Mouse (Mus musculus) cortical plate, adult 2 months (tissue): ENCODE data around the gene Ifi35. TPM values are rescaled to one million over a fixed set of nuclear protein-coding genes. Genes with fewer than 3 reads are reported as not detected.
"Not testable (repeated sequence)": the region's sequence is repeated elsewhere in the genome, so short reads cannot be mapped to it uniquely, and the experiment has no call there.

Experiments
- H3K27ac ChIP-seq: fragments of 200-500 bp; 2 replicates; pipeline ENCODE4 v1.5.1; 2012; ENCODE audit warnings: low read length, control low read depth, inconsistent platforms; ENCODE audit not compliant: insufficient read depth
- H3K4me1 ChIP-seq: fragments of 200-500 bp; 2 replicates; pipeline ENCODE4 v1.6.1; 2011; ENCODE audit warnings: low read length; ENCODE audit not compliant: control insufficient read depth, insufficient read depth
- H3K4me3 ChIP-seq: fragments of 200-500 bp; 2 replicates; pipeline ENCODE4 v1.5.1; 2011; ENCODE audit warnings: mild to moderate bottlenecking, low read length, control low read depth; ENCODE audit not compliant: insufficient read depth
- CTCF ChIP-seq: fragments of 200-500 bp; IDR thresholded peaks from 2 replicates; pipeline ENCODE4 v1.5.1; 2011; ENCODE audit warnings: mild to moderate bottlenecking, control low read depth, low read length; ENCODE audit not compliant: insufficient read depth; ENCODE audit errors: extremely low read depth
- POLR2A ChIP-seq: fragments of 200-500 bp; IDR thresholded peaks from 2 replicates; pipeline ENCODE4 v1.6.1; 2011; ENCODE audit warnings: mild to moderate bottlenecking, low read length, control low read depth; ENCODE audit not compliant: insufficient read depth; ENCODE audit errors: extremely low read depth
- polyA plus RNA-seq: library from polyadenylated mRNA; depleted of rRNA; stranded (reverse); fragments of >200 nt; gene quantifications from 2 replicates; pipeline ENCODE4 v1.2.3, GENCODE M21; 2012

Gene Ifi35
- polyA plus RNA-seq, 1 experiment: 7.3 TPM

DNA sequence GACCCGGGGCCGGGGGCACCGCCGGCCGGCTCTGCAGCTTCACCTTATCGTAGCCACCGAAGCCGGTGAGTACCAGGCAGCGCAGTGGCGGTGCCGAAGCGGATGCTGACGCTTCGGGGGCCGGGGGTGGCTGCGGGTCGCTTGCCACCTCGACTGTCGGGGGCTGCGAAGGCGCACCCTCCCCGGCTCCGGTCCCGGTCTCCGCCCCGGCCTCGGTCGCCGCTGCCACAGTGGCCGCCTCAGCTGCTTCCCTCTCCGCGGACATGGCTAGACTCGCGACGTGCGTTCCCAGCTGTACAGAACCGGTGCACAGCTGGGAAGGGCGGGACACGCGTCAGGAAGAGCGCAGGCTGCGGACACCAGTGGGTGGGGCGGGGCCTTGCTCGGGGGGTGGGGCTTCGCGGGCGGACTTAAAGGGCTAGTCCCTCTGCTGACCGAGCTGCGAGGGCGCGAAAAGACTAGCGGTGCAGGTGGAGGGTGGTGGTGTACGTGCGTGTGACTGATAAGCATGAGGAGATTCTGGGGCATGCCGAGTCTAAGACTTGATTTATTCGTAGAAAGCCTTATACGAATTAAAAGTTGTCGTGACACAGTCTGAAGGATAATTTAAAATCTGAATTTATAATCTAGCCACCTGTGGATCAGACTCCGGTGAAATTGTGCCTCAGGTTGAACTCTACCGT, 17.8 kb downstream of the Ifi35 start, which contains the start of gene Vat1:
Gene Vat1, minus strand, starts transcription at position 362 of the 683 bp plus-strand sequence.
- Histone ChIP-seq H3K4me3 (peak within 1 kb of the TSS; percentile 66), H3K4me1 (peaks cover 4% of the 10 kb centered on the region; the same call in 1 of the 2 replicates), H3K27ac (peak within 1 kb of the TSS; percentile 68)
- TF ChIP-seq POLR2A: peak; percentile 61; the same call in 1 of the 2 replicates
- no peak for TF ChIP-seq CTCF

DNA sequence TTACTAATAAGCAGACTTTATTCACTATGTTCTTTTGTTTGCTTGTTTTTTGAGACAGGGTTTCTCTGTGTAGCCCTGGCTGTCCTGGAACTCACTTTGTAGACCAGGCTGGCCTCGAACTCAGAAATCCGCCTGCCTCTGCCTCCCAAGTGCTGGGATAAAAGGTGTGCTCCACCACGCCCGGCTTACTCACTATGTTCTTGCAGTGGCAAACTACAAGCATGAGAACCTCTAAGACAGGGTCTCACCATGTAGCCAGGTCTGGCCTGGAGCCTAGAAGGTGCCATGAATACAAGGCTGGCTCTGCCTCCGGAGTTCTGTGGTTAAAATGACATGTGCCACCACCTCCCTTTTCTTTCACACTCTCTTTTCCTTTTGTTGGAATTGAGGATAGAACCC, 18.3 kb downstream of the Ifi35 start:
- H3K4me1 ChIP-seq, H3K27ac ChIP-seq: not testable (repeated sequence)
- peak overlapping the region; percentile 66; the same call in 1 of the 2 replicates for H3K4me3 ChIP-seq

DNA sequence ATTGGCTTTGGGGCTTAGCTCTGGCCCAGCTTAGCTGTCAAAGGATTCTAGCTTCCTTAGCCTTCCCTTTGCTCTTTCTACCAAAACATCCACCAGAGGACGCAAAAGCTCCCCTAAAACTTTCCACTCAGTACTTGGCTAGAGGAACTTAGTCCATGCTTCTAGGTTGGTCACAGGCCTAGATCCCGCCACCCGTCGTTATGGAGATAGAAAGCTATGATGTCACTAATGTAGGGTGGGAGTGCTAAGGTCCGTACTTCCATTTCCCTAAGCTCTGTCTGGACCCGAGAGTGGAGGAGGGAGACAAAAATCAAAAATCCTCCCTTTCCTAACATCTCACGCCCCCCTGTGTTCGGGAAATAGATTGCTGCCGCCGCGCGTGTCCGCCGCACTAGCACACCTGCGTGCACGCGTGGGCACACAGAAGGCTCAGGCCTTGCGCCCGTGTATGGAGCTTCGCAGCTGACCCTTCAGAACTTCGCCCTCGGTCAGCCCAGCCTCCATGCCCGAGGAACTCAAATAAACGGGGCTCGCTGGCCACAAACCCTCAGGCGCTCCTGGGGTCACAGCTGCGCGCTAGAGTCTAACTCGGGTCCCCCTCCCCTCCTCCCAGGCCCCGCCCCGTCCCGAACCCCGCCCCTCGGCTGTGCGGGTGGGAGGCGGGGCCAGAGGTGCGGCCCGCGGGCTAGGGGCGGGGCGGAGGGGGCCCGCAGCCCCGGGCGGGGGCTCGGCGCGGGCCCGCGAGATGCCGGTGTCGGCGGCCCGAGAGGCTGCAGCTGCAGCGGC, 19.5 kb downstream of the Ifi35 start:
- H3K27ac ChIP-seq: no peak overlapping the region
- H3K4me1 ChIP-seq: no peaks in the 10 kb centered on the region

DNA sequence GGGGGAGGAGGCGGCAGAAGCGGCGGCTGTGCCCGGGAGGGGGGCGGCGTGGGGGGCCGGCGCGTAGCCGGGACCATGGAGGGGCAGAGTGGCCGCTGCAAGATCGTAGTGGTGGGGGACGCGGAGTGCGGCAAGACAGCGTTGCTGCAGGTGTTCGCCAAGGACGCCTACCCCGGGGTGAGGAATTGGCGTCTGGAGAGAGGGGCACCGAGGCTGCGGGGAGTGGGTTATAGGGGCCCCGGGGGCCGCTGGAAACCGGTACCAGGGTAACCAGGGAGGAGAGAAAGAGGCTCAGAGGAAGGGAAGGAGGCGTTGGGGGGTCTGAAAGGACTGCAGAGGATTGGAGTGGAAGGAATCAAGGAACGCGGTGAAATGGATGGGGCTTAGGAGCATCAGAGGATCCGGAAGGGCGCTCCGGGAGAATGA, 20.1 kb downstream of the Ifi35 start:
- TF ChIP-seq POLR2A (no peak), CTCF (no peak)

More for the DNA sequence above, 19.5 kb downstream of the Ifi35 start:
- peak overlapping the region; percentile 43 for H3K4me3 ChIP-seq
- TF ChIP-seq POLR2A (no peak), CTCF (peak; percentile 56; the same call in 1 of the 2 replicates)

DNA sequence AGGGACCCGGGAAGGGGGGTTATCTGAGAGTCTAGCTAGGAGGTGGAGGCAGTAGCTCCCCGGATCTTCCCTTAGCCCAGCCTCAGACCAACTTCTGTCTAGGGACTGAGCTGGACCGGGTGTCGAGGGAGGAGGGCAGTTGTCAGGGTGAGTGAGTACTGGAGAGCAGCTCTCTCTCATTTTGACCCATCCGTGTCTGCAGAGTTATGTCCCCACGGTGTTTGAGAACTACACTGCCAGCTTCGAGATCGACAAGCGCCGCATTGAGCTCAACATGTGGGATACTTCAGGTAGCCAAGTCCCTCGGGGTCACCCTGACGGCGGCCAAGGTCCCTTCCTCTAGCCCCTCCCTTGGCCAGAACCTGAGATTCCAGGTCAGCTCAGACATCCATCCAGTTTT, 20.5 kb downstream of the Ifi35 start:
- no peak for TF ChIP-seq POLR2A
- no peak for TF ChIP-seq CTCF
- Histone ChIP-seq H3K4me1 (no peaks in the 10 kb centered on the region), H3K4me3 (peak overlapping the region; percentile 43), H3K27ac (peak overlapping the region; percentile 52; the same call in 1 of the 2 replicates)

More for the DNA sequence above, 20.1 kb downstream of the Ifi35 start:
- Histone ChIP-seq H3K27ac (peak overlapping the region; percentile 52; the same call in 1 of the 2 replicates), H3K4me1 (no peaks in the 10 kb centered on the region), H3K4me3 (peak overlapping the region; percentile 43)

DNA sequence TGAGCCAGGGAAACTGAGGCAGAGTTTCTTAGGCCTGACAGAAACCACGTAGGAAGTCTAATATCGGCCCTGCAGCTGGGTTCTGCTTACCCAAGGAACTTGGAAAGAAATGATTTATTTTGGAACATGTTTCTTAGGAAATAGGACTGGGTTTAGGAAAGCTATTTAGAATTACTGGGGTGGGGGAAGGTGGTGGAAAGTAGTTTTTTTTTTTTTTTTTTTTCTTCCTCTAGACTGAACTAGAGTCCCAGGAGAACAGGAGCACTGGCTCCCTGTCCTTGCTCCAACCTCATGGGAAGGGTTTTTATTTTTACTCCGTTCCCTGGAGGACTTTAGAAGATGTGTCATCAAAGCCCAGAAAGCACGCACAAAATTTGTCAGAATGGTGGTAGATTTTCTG, 20.9 kb downstream of the Ifi35 start:
- Histone ChIP-seq H3K4me3 (peak overlapping the region; percentile 43; the same call in 1 of the 2 replicates), H3K27ac (no peak overlapping the region), H3K4me1 (no peaks in the 10 kb centered on the region)
- TF ChIP-seq CTCF: no peak
- no peak for TF ChIP-seq POLR2A

DNA sequence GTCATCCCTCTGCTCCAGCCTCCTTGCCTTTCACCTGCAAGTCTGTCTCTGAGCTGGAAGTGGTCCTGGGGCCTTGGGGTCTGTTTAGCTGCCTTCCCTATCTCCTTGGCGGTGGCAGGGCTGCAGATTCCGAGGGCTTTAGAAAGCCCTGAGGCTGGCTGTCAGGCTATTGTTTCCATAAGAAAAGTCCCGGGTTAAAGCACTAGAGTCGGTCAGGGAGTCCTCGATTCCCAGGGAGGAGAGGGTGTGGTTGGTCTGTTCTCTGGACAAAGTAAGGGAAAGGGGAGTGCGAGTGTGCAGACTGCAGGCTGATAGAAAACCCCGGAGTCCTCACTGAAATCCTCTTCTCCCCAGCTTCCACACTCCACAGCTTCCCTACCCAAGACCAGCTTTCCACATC, 22.0 kb downstream of the Ifi35 start:
- TF ChIP-seq POLR2A: no peak
- no peak for TF ChIP-seq CTCF
- Histone ChIP-seq H3K4me1 (no peaks in the 10 kb centered on the region), H3K4me3 (no peak overlapping the region), H3K27ac (no peak overlapping the region)

DNA sequence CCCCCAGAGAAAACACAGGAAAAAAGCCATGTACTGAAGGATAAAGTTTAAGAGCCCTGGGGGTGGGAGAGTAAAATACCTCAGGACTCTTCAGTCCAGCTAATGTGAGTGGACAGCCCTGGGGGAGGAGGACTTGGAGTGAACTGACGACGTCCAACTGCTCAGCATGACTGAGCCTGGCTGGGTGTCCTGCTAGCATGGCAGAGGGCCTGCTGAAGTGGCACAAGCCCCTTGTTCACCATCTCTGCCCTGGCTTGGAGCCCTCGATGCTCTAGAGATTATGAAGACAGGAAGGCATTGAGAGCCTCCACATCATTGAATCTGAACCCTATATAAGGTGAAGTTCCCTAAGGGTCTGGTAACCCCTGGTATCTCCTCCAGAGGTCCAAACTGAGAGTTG, 23.7 kb downstream of the Ifi35 start:
- Histone ChIP-seq H3K27ac (no peak overlapping the region), H3K4me3 (no peak overlapping the region), H3K4me1 (no peaks in the 10 kb centered on the region)
- no peak for TF ChIP-seq CTCF
- no peak for TF ChIP-seq POLR2A

DNA sequence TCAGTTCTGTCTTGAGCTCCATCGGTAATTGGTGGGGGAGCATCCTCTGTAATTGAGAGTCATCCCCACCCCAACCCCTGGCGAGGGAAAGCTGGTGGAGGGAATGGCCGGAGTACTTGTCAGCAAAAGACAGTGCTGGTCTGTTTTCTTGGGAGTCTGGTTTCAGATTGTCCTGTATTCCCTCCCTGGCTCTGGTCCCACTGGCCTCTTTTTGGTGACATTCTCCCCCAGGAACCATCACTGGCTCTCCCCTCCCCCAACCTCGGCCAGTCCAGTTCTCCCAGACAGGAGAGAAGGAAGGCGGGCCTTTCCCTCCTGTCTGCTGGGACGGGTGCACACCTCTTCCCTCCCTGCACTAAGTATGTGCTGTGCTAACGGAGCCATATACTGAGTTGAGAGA, 24.1 kb downstream of the Ifi35 start:
- no peak overlapping the region for H3K27ac ChIP-seq
- TF ChIP-seq POLR2A (no peak), CTCF (no peak)
- H3K4me1 ChIP-seq: no peaks in the 10 kb centered on the region
- H3K4me3 ChIP-seq: no peak overlapping the region

DNA sequence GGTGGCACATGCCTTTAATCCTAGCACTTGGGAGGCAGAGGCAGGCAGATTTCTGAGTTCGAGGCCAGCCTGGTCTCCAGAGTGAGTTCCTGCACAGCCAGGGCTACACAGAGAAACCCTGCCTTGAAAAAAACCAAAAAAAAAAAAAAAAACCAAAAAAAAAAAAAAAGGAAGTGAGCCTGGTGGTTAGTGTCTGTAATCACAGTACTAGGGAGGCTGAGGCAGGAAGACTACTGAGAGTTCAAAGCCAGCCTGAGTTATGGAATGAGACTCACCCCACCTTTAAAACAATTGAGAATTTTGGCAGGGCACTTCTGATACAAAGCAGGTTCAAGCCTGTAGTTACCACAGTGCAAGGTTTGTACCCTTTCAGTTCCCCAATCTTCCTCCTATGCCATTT, 25.5 kb downstream of the Ifi35 start:
- H3K4me3 ChIP-seq, H3K4me1 ChIP-seq, H3K27ac ChIP-seq: not testable (repeated sequence)
